Mouse (Mus musculus): ENCODE measurements around the gene Akap13. TPM values are rescaled to one million over a fixed set of nuclear protein-coding genes. Genes with fewer than 3 reads are reported as not detected.

Gene Akap13
- polyA plus RNA-seq (2015; fragmentation: Nextera tagmentation; extraction: Ambion mirVana), result 25.8 and 30.0 TPM in 2 replicates

DNA sequence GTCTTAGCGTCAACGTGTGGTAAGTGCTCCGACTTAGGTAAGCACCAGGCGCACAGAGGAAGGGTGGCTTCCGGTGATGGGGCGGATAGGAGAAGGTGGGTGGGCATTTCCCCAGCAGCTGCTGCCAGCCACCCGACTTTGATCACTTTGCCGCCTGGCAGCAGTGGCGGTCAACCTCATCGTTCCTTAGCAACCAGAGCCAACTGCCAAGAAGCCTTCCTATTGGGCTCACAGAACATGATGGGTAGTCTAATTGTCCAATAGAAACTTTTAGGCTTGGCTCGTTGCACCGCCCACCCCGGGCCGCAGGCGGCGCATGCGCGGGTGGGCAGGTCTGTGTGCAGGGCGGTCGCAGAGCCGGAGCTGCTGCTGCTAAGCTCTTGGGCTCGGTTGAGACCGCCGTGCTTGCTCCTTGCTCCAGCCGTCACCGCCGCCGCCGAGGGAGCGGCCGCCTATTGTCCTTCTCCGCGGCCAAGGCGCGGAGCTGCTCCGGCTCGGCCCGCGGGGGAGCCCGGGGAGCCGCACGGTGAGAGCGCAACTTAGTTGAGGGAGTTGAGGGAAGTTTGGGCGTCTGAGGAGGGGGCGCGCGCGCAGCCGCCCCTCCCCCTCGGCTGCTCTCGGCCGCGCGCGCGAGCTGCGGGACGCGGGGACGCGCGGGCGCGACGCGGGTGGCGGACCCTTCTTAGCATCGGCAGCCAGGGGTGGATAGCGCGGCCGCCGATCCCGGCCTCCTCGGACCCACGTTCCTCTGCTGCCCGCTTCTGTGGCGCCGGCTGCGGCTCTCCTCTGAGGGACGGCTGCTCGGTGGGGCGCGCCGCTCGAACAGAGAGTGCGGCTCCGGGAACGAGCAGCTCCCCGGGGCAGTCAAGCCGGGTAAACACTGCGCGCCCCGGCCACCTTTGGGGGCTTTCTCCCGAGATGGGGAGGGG lies at the start of gene Akap13:
Gene Akap13, plus strand, starts transcription at position 312 of the 929 bp plus-strand sequence.

Small RNA genes lying within 50 kb of the gene (microRNA-seq; reads per million reads assigned to microRNA genes)
- not detected for gene Gm23251 (ENCODE audit: borderline replicate concordance, insufficient number of aligned reads)

Other genes with a start within 250 kb of the Akap13 start
- gene Sv2b, start 146.3 kb upstream of the Akap13 start, polyA plus RNA-seq (2015; fragmentation: Nextera tagmentation; extraction: Ambion mirVana), result 0.30 and 0.75 TPM in 2 replicates